Mouse (Mus musculus) hindbrain, embryonic 14.5 days (tissue): ENCODE data around the gene Slc28a2. TPM values are rescaled to one million over a fixed set of nuclear protein-coding genes. Genes with fewer than 3 reads are reported as not detected.
"Not testable (repeated sequence)": the region's sequence is repeated elsewhere in the genome, so short reads cannot be mapped to it uniquely, and the experiment has no call there.

Source experiments
- ATAC-seq: fragments of 200-750 bp; cut with Nextera tagmentation; 2 replicates; pipeline ENCODE4 v1.8.0; 2017; ENCODE audit warnings: moderate number of reproducible peaks, mild to moderate bottlenecking, moderate TSS enrichment, moderate library complexity; ENCODE audit not compliant: low FRiP score
- DNase-seq: peaks from one replicate; pipeline ENCODE4 v3.0.0-alpha.2; 2015; ENCODE audit warnings: low spot score
- H3K27ac ChIP-seq: fragments of 300-500 bp; sonication (generic); 2 replicates; pipeline ENCODE4 v1.5.1; 2014; ENCODE audit warnings: mild to moderate bottlenecking, moderate library complexity
- H3K27me3 ChIP-seq: fragments of 300-500 bp; sonication (generic); 2 replicates; pipeline ENCODE4 v1.6.1; 2014; ENCODE audit warnings: mild to moderate bottlenecking, low read length, mixed read lengths; ENCODE audit not compliant: control insufficient read depth, insufficient read depth
- H3K36me3 ChIP-seq: fragments of 300-500 bp; sonication (generic); replicated peaks from 2 replicates; pipeline ENCODE4 v1.6.1; 2014; ENCODE audit not compliant: control insufficient read depth, insufficient read depth
- H3K4me1 ChIP-seq: fragments of 300-500 bp; sonication (generic); replicated peaks from 2 replicates; pipeline ENCODE4 v1.6.1; 2014; ENCODE audit warnings: antibody characterized with exemption, low read length, mixed read lengths; ENCODE audit not compliant: control insufficient read depth, insufficient read depth
- H3K4me2 ChIP-seq: fragments of 300-500 bp; sonication (generic); replicated peaks from 2 replicates; pipeline ENCODE4 v1.6.1; 2014; ENCODE audit warnings: mild to moderate bottlenecking, moderate library complexity
- H3K4me3 ChIP-seq: fragments of 300-500 bp; sonication (generic); replicated peaks from 2 replicates; pipeline ENCODE4 v1.5.1; 2014; ENCODE audit warnings: mild to moderate bottlenecking, low read length
- H3K9ac ChIP-seq: fragments of 300-500 bp; sonication (generic); 2 replicates; pipeline ENCODE4 v1.6.1; 2014
- H3K9me3 ChIP-seq: fragments of 300-500 bp; sonication (generic); 2 replicates; pipeline ENCODE4 v1.6.1; 2016; ENCODE audit warnings: low read length; ENCODE audit not compliant: control insufficient read depth
- WGBS: fragments of 180-500 bp; shearing (Covaris S2); extraction: QIAGEN DNeasy Blood & Tissue Kit; methylation state at CpG from one replicate; pipeline ENCODE4 v1.1.7; 2014; 5-methylcytosine and 5-hydroxymethylcytosine counted together
- polyA plus RNA-seq: library from polyadenylated mRNA; unstranded; fragments of >200 nt; fragmentation: Nextera tagmentation; extraction: Ambion mirVana; gene quantifications from 2 replicates; pipeline ENCODE4 v1.2.1, GENCODE M21; 2014

The Slc28a2 gene
- polyA plus RNA-seq, 1 experiment from 2014 or later, result 0.07 TPM

- Histone ChIP-seq H3K4me3 (no peak overlapping the region), H3K9me3 (no peaks in the 10 kb centered on the region), H3K27ac (no peak overlapping the region), H3K4me2 (no peak overlapping the region), H3K4me1 (no peaks in the 10 kb centered on the region), H3K9ac (no peak overlapping the region), H3K36me3 (no peaks in the 10 kb centered on the region), H3K27me3 (no peaks in the 10 kb centered on the region)
- DNase-seq, result no peak
- 80% methylated on average over 2 of the region's 2 CpGs for WGBS
- no peak for ATAC-seq
These were observed 26.1 kb downstream of the Slc28a2 start for GRCm38 (mm10) chr2:122452426-122452825.

- peaks cover 6% of the 10 kb centered on the region for H3K4me1 ChIP-seq
- peak overlapping the region; percentile 58 for H3K9ac ChIP-seq
- no peaks in the 10 kb centered on the region for H3K36me3 ChIP-seq
- DNase-seq (peak; percentile 28), ATAC-seq (no peak)
- peak overlapping the region; percentile 86 for H3K4me2 ChIP-seq
- WGBS, result 29% methylated on average over 11 of the region's 11 CpGs
- peak overlapping the region; percentile 41 for H3K4me3 ChIP-seq
- H3K9me3 ChIP-seq, result no peaks in the 10 kb centered on the region
- H3K27me3 ChIP-seq, result no peaks in the 10 kb centered on the region
- H3K27ac ChIP-seq, result no peak overlapping the region
These were observed 40.6 kb downstream of the Slc28a2 start for GRCm38 (mm10) chr2:122466901-122467300.

GRCm38 (mm10) chr2:122467351-122468013 lies 41.2 kb downstream of the Slc28a2 start:
- Histone ChIP-seq H3K4me3 (peak overlapping the region; percentile 41), H3K27me3 (no peaks in the 10 kb centered on the region), H3K27ac (no peak overlapping the region), H3K4me2 (peak overlapping the region; percentile 86), H3K9ac (peak overlapping the region; percentile 58), H3K4me1 (peaks cover 6% of the 10 kb centered on the region), H3K9me3 (no peaks in the 10 kb centered on the region), H3K36me3 (no peaks in the 10 kb centered on the region)
- ATAC-seq, result peak; percentile 99
- DNase-seq, result peak; percentile 78
- WGBS, result under 1% methylated on average over 46 of the region's 46 CpGs

GRCm38 (mm10) chr2:122469221-122469620 lies 42.9 kb downstream of the Slc28a2 start:
- Histone ChIP-seq H3K36me3 (no peaks in the 10 kb centered on the region), H3K9me3 (no peaks in the 10 kb centered on the region), H3K9ac (no peak overlapping the region), H3K4me1 (peaks cover 6% of the 10 kb centered on the region), H3K27ac (no peak overlapping the region), H3K4me2 (no peak overlapping the region), H3K4me3 (no peak overlapping the region), H3K27me3 (no peaks in the 10 kb centered on the region)
- ATAC-seq, result no peak
- no peak for DNase-seq
- 97% methylated on average over 3 of the region's 3 CpGs for WGBS

- Histone ChIP-seq H3K36me3 (no peaks in the 10 kb centered on the region), H3K4me2 (no peak overlapping the region), H3K27ac (no peak overlapping the region), H3K9me3 (no peaks in the 10 kb centered on the region), H3K4me1 (no peaks in the 10 kb centered on the region), H3K27me3 (no peaks in the 10 kb centered on the region), H3K4me3 (no peak overlapping the region), H3K9ac (no peak overlapping the region)
- ATAC-seq (no peak), DNase-seq (no peak)
These were observed 50.3 kb downstream of the Slc28a2 start for GRCm38 (mm10) chr2:122476585-122476984.

- H3K9ac ChIP-seq, H3K36me3 ChIP-seq, ATAC-seq, H3K9me3 ChIP-seq, DNase-seq, H3K4me1 ChIP-seq, H3K4me2 ChIP-seq, H3K4me3 ChIP-seq, H3K27ac ChIP-seq, H3K27me3 ChIP-seq: not testable (repeated sequence)
- WGBS, result 71% methylated on average over 1 of the region's 1 CpGs
These were observed 57.5 kb downstream of the Slc28a2 start for GRCm38 (mm10) chr2:122483787-122484186.

- Histone ChIP-seq H3K27me3 (no peaks in the 10 kb centered on the region), H3K4me2 (no peak within 1 kb of the TSS), H3K4me3 (no peak within 1 kb of the TSS), H3K9ac (no peak within 1 kb of the TSS), H3K9me3 (no peaks in the 10 kb centered on the region), H3K4me1 (no peaks in the 10 kb centered on the region), H3K36me3 (no peaks in the 10 kb centered on the region), H3K27ac (no peak within 1 kb of the TSS)
- no peak for DNase-seq
- 98% methylated on average over 1 of the region's 1 CpGs for WGBS
- no peak for ATAC-seq
These were observed 58.4 kb downstream of the Slc28a2 start, which contains the start of gene Gm14085 for GRCm38 (mm10) chr2:122484641-122485040. Gene Gm14085 (plus strand): TSS chr2:122484941.

- WGBS, result 70% methylated on average over 2 of the region's 3 CpGs
- not testable (repeated sequence) for H3K9ac ChIP-seq, H3K36me3 ChIP-seq, DNase-seq, H3K4me2 ChIP-seq, ATAC-seq, H3K4me1 ChIP-seq, H3K9me3 ChIP-seq, H3K27me3 ChIP-seq, H3K27ac ChIP-seq, H3K4me3 ChIP-seq
These were observed 59.4 kb downstream of the Slc28a2 start for GRCm38 (mm10) chr2:122485654-122486053.

- not testable (repeated sequence) for ATAC-seq, H3K4me1 ChIP-seq
These were observed 59.8 kb downstream of the Slc28a2 start for GRCm38 (mm10) chr2:122486122-122486521.

GRCm38 (mm10) chr2:122486674-122487073 lies 60.4 kb downstream of the Slc28a2 start:
- DNase-seq, result no peak
- Histone ChIP-seq H3K9me3 (no peaks in the 10 kb centered on the region), H3K27me3 (no peaks in the 10 kb centered on the region), H3K36me3 (no peaks in the 10 kb centered on the region), H3K9ac (no peak overlapping the region), H3K4me2 (no peak overlapping the region), H3K27ac (no peak overlapping the region), H3K4me1 (no peaks in the 10 kb centered on the region), H3K4me3 (no peak overlapping the region)
- ATAC-seq, result no peak
- WGBS, result 96% methylated on average over 2 of the region's 2 CpGs

More at GRCm38 (mm10) chr2:122486122-122486521, 59.8 kb downstream of the Slc28a2 start:
- H3K4me3 ChIP-seq, H3K9me3 ChIP-seq, H3K27me3 ChIP-seq, H3K9ac ChIP-seq, H3K27ac ChIP-seq, H3K4me2 ChIP-seq, DNase-seq, H3K36me3 ChIP-seq: not testable (repeated sequence)
